Mouse (Mus musculus): ENCODE data around the gene Sh3yl1. TPM values are rescaled to one million over a fixed set of nuclear protein-coding genes. Genes with fewer than 3 reads are reported as not detected.
A peak's percentile ranks its signal among the peaks of the same experiment; 100 is the strongest.

The Sh3yl1 gene
- polyA plus RNA-seq, 1 experiment from 2014 or later = 46.1 TPM

GRCm38 (mm10) chr12:30908658-30909057 is 2.8 kb upstream of the Sh3yl1 start:
- Histone ChIP-seq H3K9ac (ENCODE audit: low read depth, low read length) (no peak overlapping the region), H3K4me1 (replicated peaks; ENCODE audit: insufficient read depth, low read length) (peaks cover 5% of the 10 kb centered on the region; the same call in 1 of the 2 replicates), H3K36me3 (ENCODE audit: insufficient read depth, low read length) (peaks cover 2% of the 10 kb centered on the region; the same call in 1 of the 2 replicates), H3K4me3 (replicated peaks; ENCODE audit: low read depth, low read length) (no peak overlapping the region), H3K9me3 (replicated peaks; ENCODE audit: low read length) (no peaks in the 10 kb centered on the region), H3K27me3 (ENCODE audit: insufficient read depth, low read length) (no peaks in the 10 kb centered on the region), H3K4me2 (ENCODE audit: low read length) (no peak overlapping the region), H3K27ac (no peak overlapping the region)
- DNase-seq (ENCODE audit: low spot score) = no peak
- no peak for ATAC-seq (replicated peaks; ENCODE audit: low FRiP score, low read depth)
- no peak for TF ChIP-seq CTCF (IDR thresholded peaks at IDR 0.05; ENCODE audit: low read depth)
- 86% methylated on average over 1 of the region's 1 CpGs for WGBS

DNA sequence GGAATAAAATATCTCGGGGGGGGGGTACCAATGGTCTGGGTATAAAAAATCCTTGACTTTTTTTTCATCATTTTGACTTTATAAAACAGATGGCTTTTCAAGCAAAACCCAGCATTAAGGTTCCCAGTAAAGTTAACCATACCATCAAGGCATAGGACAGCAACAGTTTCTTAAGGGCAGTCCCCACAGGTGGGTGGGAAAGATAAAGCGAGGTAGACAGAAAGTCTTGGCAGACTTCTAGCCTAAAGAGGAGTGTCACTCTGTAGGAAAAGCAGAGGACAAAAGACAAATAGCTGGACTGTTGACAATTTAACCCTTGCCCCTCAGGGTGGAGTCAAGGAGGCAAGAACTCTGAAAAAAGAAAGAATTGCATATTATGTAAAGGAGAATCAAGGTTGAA is 1.6 kb upstream of the Sh3yl1 start:
- H3K4me1 ChIP-seq (replicated peaks; ENCODE audit: insufficient read depth, low read length) = peaks cover 5% of the 10 kb centered on the region; the same call in 1 of the 2 replicates
- H3K36me3 ChIP-seq (ENCODE audit: insufficient read depth, low read length) = no peaks in the 10 kb centered on the region
- no peak overlapping the region for H3K4me2 ChIP-seq (ENCODE audit: low read length)
- H3K27me3 ChIP-seq (ENCODE audit: insufficient read depth, low read length) = no peaks in the 10 kb centered on the region
- ATAC-seq (replicated peaks; ENCODE audit: low FRiP score, low read depth) = no peak
- no peak overlapping the region for H3K9ac ChIP-seq (ENCODE audit: low read depth, low read length)
- 91% methylated on average over 2 of the region's 2 CpGs for WGBS
- no peak for DNase-seq (ENCODE audit: low spot score)
- TF ChIP-seq CTCF (IDR thresholded peaks at IDR 0.05; ENCODE audit: low read depth) = no peak
- no peak overlapping the region for H3K4me3 ChIP-seq (replicated peaks; ENCODE audit: low read depth, low read length)
- no peak overlapping the region for H3K27ac ChIP-seq
- H3K9me3 ChIP-seq (replicated peaks; ENCODE audit: low read length) = no peaks in the 10 kb centered on the region

DNA sequence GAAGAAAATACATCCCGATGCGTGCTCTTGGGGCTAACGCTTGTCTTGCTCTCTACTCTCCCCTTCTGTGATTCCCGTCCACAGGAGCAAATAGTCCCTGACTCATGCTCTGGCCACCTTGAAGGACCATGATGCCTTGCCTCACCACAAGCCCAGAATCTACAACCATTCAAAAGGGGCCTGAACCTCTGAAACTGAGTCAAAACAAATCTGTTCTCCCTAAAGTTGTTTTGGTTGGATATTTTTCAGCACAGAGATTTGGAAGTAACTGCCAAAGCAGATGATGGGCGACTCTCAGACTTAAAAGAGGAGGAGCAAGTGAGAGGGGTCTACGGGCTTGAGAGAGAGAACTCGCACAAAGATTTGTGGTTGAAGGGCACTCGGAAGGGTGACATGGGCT is 608 bp upstream of the Sh3yl1 start:
- H3K27me3 ChIP-seq (ENCODE audit: insufficient read depth, low read length) = no peaks in the 10 kb centered on the region

GRCm38 (mm10) chr12:30912048-30912381 is 547 bp downstream of the Sh3yl1 start:
- H3K9ac ChIP-seq (ENCODE audit: low read depth, low read length) = peak overlapping the region; percentile 80
- no peaks in the 10 kb centered on the region for H3K9me3 ChIP-seq (replicated peaks; ENCODE audit: low read length)
- DNase-seq (ENCODE audit: low spot score) (peak; percentile 59), ATAC-seq (replicated peaks; ENCODE audit: low FRiP score, low read depth) (peak; percentile 85)
- 0% methylated on average over 19 of the region's 19 CpGs for WGBS
- peak overlapping the region; percentile 71 for H3K4me3 ChIP-seq (replicated peaks; ENCODE audit: low read depth, low read length)
- peaks cover 5% of the 10 kb centered on the region; the same call in 1 of the 2 replicates for H3K4me1 ChIP-seq (replicated peaks; ENCODE audit: insufficient read depth, low read length)
- no peaks in the 10 kb centered on the region for H3K36me3 ChIP-seq (ENCODE audit: insufficient read depth, low read length)
- peak overlapping the region; percentile 87 for H3K27ac ChIP-seq
- TF ChIP-seq CTCF (IDR thresholded peaks at IDR 0.05; ENCODE audit: low read depth) = no peak
- H3K4me2 ChIP-seq (ENCODE audit: low read length) = peak overlapping the region; percentile 95
- no peaks in the 10 kb centered on the region for H3K27me3 ChIP-seq (ENCODE audit: insufficient read depth, low read length)

More for the DNA sequence above, 608 bp upstream of the Sh3yl1 start:
- 22% methylated on average over 8 of the region's 8 CpGs for WGBS
- no peak for TF ChIP-seq CTCF (IDR thresholded peaks at IDR 0.05; ENCODE audit: low read depth)
- no peaks in the 10 kb centered on the region for H3K9me3 ChIP-seq (replicated peaks; ENCODE audit: low read length)
- DNase-seq (ENCODE audit: low spot score) (no peak), ATAC-seq (replicated peaks; ENCODE audit: low FRiP score, low read depth) (no peak)
- H3K4me3 ChIP-seq (replicated peaks; ENCODE audit: low read depth, low read length) = peak overlapping the region; percentile 71
- H3K4me2 ChIP-seq (ENCODE audit: low read length) = peak overlapping the region; percentile 95
- peak overlapping the region; percentile 80 for H3K9ac ChIP-seq (ENCODE audit: low read depth, low read length)
- peak overlapping the region; percentile 87; the same call in 1 of the 2 replicates for H3K27ac ChIP-seq
- H3K36me3 ChIP-seq (ENCODE audit: insufficient read depth, low read length) = no peaks in the 10 kb centered on the region
- H3K4me1 ChIP-seq (replicated peaks; ENCODE audit: insufficient read depth, low read length) = peaks cover 5% of the 10 kb centered on the region; the same call in 1 of the 2 replicates

DNA sequence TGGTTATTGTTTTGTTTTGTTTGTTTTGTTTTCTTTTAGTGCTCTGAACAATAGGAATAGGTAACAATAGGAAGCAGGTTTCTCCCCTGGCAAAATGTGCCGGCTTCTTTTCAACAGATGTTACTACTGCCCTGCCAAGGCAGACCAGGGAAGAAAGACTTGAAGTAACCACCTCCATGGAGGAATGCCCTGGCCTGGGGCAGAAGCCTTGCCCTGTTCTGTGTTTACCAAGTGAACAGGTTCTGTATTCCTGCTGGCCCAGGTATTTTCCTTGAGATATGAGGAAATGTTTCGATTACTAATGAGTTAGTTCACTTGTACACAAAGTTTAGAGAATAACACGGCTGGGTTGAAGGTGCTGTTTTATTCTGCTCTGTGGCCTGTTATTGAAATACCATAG is 1.4 kb downstream of the Sh3yl1 start:
- H3K4me2 ChIP-seq (ENCODE audit: low read length) = peak overlapping the region; percentile 95
- H3K9ac ChIP-seq (ENCODE audit: low read depth, low read length) = 0 out of 2 replicates have a peak overlapping the region, but pooled peaks have one; percentile 80
- H3K27ac ChIP-seq = peak overlapping the region; percentile 87
- H3K27me3 ChIP-seq (ENCODE audit: insufficient read depth, low read length) = no peaks in the 10 kb centered on the region
- peak overlapping the region; percentile 71; the same call in 1 of the 2 replicates for H3K4me3 ChIP-seq (replicated peaks; ENCODE audit: low read depth, low read length)
- TF ChIP-seq CTCF (IDR thresholded peaks at IDR 0.05; ENCODE audit: low read depth) = no peak
- WGBS = 54% methylated on average over 3 of the region's 3 CpGs
- no peak for ATAC-seq (replicated peaks; ENCODE audit: low FRiP score, low read depth)
- H3K36me3 ChIP-seq (ENCODE audit: insufficient read depth, low read length) = no peaks in the 10 kb centered on the region
- peaks cover 5% of the 10 kb centered on the region; the same call in 1 of the 2 replicates for H3K4me1 ChIP-seq (replicated peaks; ENCODE audit: insufficient read depth, low read length)
- no peak for DNase-seq (ENCODE audit: low spot score)
- no peaks in the 10 kb centered on the region for H3K9me3 ChIP-seq (replicated peaks; ENCODE audit: low read length)

DNA sequence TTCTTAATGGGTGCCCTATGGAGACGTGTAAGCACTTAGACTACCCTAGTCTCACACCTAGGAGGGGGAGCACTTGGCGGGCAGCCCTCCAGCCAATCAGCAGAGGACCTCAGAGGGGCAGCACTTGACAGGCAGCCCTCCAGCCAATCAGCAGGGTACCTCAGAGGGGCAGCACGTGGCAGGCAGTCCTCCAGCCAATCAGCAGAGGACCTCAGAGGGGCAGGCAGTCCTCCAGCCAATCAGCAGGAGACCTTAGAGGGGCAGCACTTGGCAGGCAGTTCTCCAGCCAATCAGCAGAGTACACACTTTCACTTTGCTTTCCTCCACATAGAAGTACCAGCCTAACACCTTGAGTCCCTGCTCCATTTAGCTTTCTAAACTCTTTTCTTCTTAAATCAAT is 10.9 kb downstream of the Sh3yl1 start:
- Histone ChIP-seq H3K36me3 (ENCODE audit: insufficient read depth, low read length) (no peaks in the 10 kb centered on the region), H3K4me3 (replicated peaks; ENCODE audit: low read depth, low read length) (no peak overlapping the region), H3K27ac (no peak overlapping the region), H3K4me1 (replicated peaks; ENCODE audit: insufficient read depth, low read length) (no peaks in the 10 kb centered on the region), H3K4me2 (ENCODE audit: low read length) (no peak overlapping the region), H3K9me3 (replicated peaks; ENCODE audit: low read length) (no peaks in the 10 kb centered on the region), H3K27me3 (ENCODE audit: insufficient read depth, low read length) (no peaks in the 10 kb centered on the region), H3K9ac (ENCODE audit: low read depth, low read length) (no peak overlapping the region)
- TF ChIP-seq CTCF (IDR thresholded peaks at IDR 0.05; ENCODE audit: low read depth) = no peak
- ATAC-seq (replicated peaks; ENCODE audit: low FRiP score, low read depth) = no peak; the same call in 1 of the 2 replicates
- WGBS = 80% methylated on average over 3 of the region's 3 CpGs
- DNase-seq (ENCODE audit: low spot score) = no peak

DNA sequence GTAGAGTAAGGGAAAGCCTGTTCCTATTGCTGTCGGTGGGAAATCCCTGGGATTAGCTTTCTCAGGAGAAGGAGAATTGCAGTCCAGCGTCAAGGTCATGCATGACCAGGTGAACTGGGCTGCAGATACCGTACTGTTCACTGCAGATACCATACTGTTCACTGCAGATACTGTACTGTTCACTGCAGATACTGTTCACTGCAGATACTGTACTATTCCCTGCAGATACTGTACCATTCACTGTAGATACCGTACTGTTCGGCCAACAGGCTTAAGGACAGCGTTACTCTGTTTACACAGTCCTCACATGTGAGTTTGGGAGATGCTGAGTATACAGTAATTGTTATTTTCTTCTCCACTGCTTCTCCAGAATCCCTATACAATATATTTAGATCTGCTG is 16.7 kb downstream of the Sh3yl1 start:
- H3K4me3 ChIP-seq (replicated peaks; ENCODE audit: low read depth, low read length) = no peak overlapping the region
- no peak for ATAC-seq (replicated peaks; ENCODE audit: low FRiP score, low read depth)
- no peaks in the 10 kb centered on the region for H3K36me3 ChIP-seq (ENCODE audit: insufficient read depth, low read length)
- no peaks in the 10 kb centered on the region for H3K27me3 ChIP-seq (ENCODE audit: insufficient read depth, low read length)
- H3K9me3 ChIP-seq (replicated peaks; ENCODE audit: low read length) = no peaks in the 10 kb centered on the region
- H3K9ac ChIP-seq (ENCODE audit: low read depth, low read length) = no peak overlapping the region
- DNase-seq (ENCODE audit: low spot score) = no peak
- no peaks in the 10 kb centered on the region for H3K4me1 ChIP-seq (replicated peaks; ENCODE audit: insufficient read depth, low read length)
- H3K27ac ChIP-seq = no peak overlapping the region
- no peak overlapping the region for H3K4me2 ChIP-seq (ENCODE audit: low read length)
- 80% methylated on average over 6 of the region's 6 CpGs for WGBS
- TF ChIP-seq CTCF (IDR thresholded peaks at IDR 0.05; ENCODE audit: low read depth) = no peak
